Mouse (Mus musculus) forebrain, postnatal 0 days (tissue): ENCODE data around the gene Adam19. TPM values are rescaled to one million over a fixed set of nuclear protein-coding genes. Genes with fewer than 3 reads are reported as not detected.

Experiments used
- ATAC-seq: fragments of 200-750 bp; cut with Nextera tagmentation; 2 replicates; pipeline ENCODE4 v1.8.0; 2017; ENCODE audit warnings: mild to moderate bottlenecking, moderate library complexity
- DNase-seq: peaks from one replicate; pipeline ENCODE4 v3.0.0-alpha.2; 2015
- H3K27ac ChIP-seq: fragments of 300-500 bp; sonication (generic); 2 replicates; pipeline ENCODE4 v1.5.1; 2014; ENCODE audit warnings: low read depth, mild to moderate bottlenecking, antibody characterized with exemption, low read length, moderate library complexity, mixed read lengths
- H3K27me3 ChIP-seq: fragments of 300-500 bp; sonication (generic); 2 replicates; pipeline ENCODE4 v1.6.1; 2014; ENCODE audit warnings: mild to moderate bottlenecking, low read length, mixed read lengths; ENCODE audit not compliant: insufficient read depth
- H3K36me3 ChIP-seq: fragments of 300-500 bp; sonication (generic); 2 replicates; pipeline ENCODE4 v1.6.1; 2014; ENCODE audit warnings: mild to moderate bottlenecking, moderate library complexity; ENCODE audit not compliant: insufficient read depth
- H3K4me1 ChIP-seq: fragments of 300-500 bp; sonication (generic); 2 replicates; pipeline ENCODE4 v1.6.1; 2014; ENCODE audit warnings: antibody characterized with exemption; ENCODE audit not compliant: insufficient read depth
- H3K4me2 ChIP-seq: fragments of 300-500 bp; sonication (generic); 2 replicates; pipeline ENCODE4 v1.6.1; 2014; ENCODE audit warnings: low read depth, mild to moderate bottlenecking, moderate library complexity
- H3K4me3 ChIP-seq: fragments of 300-500 bp; sonication (generic); 2 replicates; pipeline ENCODE4 v1.5.1; 2014; ENCODE audit warnings: low read depth, low read length, mixed read lengths
- H3K9ac ChIP-seq: fragments of 300-500 bp; sonication (generic); 2 replicates; pipeline ENCODE4 v1.6.1; 2014; ENCODE audit warnings: mild to moderate bottlenecking
- H3K9me3 ChIP-seq: fragments of 300-500 bp; sonication (generic); 2 replicates; pipeline ENCODE4 v1.6.1; 2016; ENCODE audit warnings: low read length
- CTCF ChIP-seq: sonication (generic); IDR thresholded peaks from 2 replicates; pipeline ENCODE4 v1.5.1; 2016; ENCODE audit warnings: antibody characterized with exemption, control low read depth, low read depth
- WGBS: fragments of 180-500 bp; shearing (Covaris S2); extraction: QIAGEN DNeasy Blood & Tissue Kit; methylation state at CpG from one replicate; pipeline ENCODE4 v1.1.7; 2014; 5-methylcytosine and 5-hydroxymethylcytosine counted together
- polyA plus RNA-seq: library from polyadenylated mRNA; unstranded; fragments of >200 nt; fragmentation: Nextera tagmentation; extraction: Ambion mirVana; gene quantifications from 2 replicates; pipeline ENCODE4 v1.2.1, GENCODE M21; 2015
- total RNA-seq: library from RNA; depleted of rRNA; stranded (reverse); fragments of >200 nt; gene quantifications from 2 replicates; pipeline ENCODE4 v1.2.3, GENCODE M21; 2014

The Adam19 gene
- total and polyA plus RNA-seq, 2 experiments from 2014 or later, result 5.0 to 19.8 TPM

- no peak for DNase-seq
- H3K9ac ChIP-seq, result no peak overlapping the region
- H3K36me3 ChIP-seq, result peaks cover 27% of the 10 kb centered on the region
- TF ChIP-seq CTCF, result no peak
- 61% methylated on average over 4 of the region's 4 CpGs for WGBS
- no peak overlapping the region for H3K27ac ChIP-seq
- H3K4me2 ChIP-seq, result no peak overlapping the region
- ATAC-seq, result no peak
- no peaks in the 10 kb centered on the region for H3K27me3 ChIP-seq
- no peak overlapping the region for H3K4me3 ChIP-seq
- no peaks in the 10 kb centered on the region for H3K4me1 ChIP-seq
- H3K9me3 ChIP-seq, result no peaks in the 10 kb centered on the region
Observed at GRCm38 (mm10) chr11:46115011-46115410, 59.2 kb downstream of the Adam19 start.

GRCm38 (mm10) chr11:46115411-46116173 is 59.8 kb downstream of the Adam19 start:
- H3K4me2 ChIP-seq, result no peak overlapping the region
- ATAC-seq (no peak), DNase-seq (no peak)
- no peak overlapping the region for H3K9ac ChIP-seq
- no peak for TF ChIP-seq CTCF
- H3K36me3 ChIP-seq, result peaks cover 32% of the 10 kb centered on the region
- no peaks in the 10 kb centered on the region for H3K9me3 ChIP-seq
- H3K4me1 ChIP-seq, result no peaks in the 10 kb centered on the region
- no peak overlapping the region for H3K4me3 ChIP-seq
- H3K27me3 ChIP-seq, result no peaks in the 10 kb centered on the region
- H3K27ac ChIP-seq, result no peak overlapping the region
- WGBS, result 77% methylated on average over 9 of the region's 9 CpGs

- H3K27me3 ChIP-seq, result no peaks in the 10 kb centered on the region
- DNase-seq (no peak), ATAC-seq (no peak)
- no peaks in the 10 kb centered on the region for H3K9me3 ChIP-seq
- no peaks in the 10 kb centered on the region for H3K4me1 ChIP-seq
- no peak overlapping the region for H3K27ac ChIP-seq
- H3K4me2 ChIP-seq, result no peak overlapping the region
- WGBS, result 90% methylated on average over 2 of the region's 2 CpGs
- H3K9ac ChIP-seq, result no peak overlapping the region
- no peak for TF ChIP-seq CTCF
- H3K36me3 ChIP-seq, result peaks cover 32% of the 10 kb centered on the region
- H3K4me3 ChIP-seq, result no peak overlapping the region
Observed at GRCm38 (mm10) chr11:46116510-46116909, 60.7 kb downstream of the Adam19 start.

GRCm38 (mm10) chr11:46119624-46120023 is 63.8 kb downstream of the Adam19 start:
- Histone ChIP-seq H3K27me3 (no peaks in the 10 kb centered on the region), H3K9ac (no peak overlapping the region), H3K9me3 (no peaks in the 10 kb centered on the region), H3K27ac (no peak overlapping the region), H3K4me3 (no peak overlapping the region), H3K36me3 (peaks cover 43% of the 10 kb centered on the region), H3K4me2 (no peak overlapping the region), H3K4me1 (no peaks in the 10 kb centered on the region)
- no peak for TF ChIP-seq CTCF
- ATAC-seq (no peak), DNase-seq (no peak)
- WGBS, result 27% methylated on average over 4 of the region's 4 CpGs

- no peaks in the 10 kb centered on the region for H3K27me3 ChIP-seq
- ATAC-seq (no peak), DNase-seq (no peak)
- no peaks in the 10 kb centered on the region for H3K4me1 ChIP-seq
- no peaks in the 10 kb centered on the region for H3K9me3 ChIP-seq
- H3K9ac ChIP-seq, result no peak overlapping the region
- no peak overlapping the region for H3K4me3 ChIP-seq
- H3K27ac ChIP-seq, result no peak overlapping the region
- no peak overlapping the region for H3K4me2 ChIP-seq
- peaks cover 43% of the 10 kb centered on the region for H3K36me3 ChIP-seq
- 92% methylated on average over 10 of the region's 10 CpGs for WGBS
- no peak for TF ChIP-seq CTCF
Observed at GRCm38 (mm10) chr11:46120084-46120483, 64.3 kb downstream of the Adam19 start.

GRCm38 (mm10) chr11:46121666-46122065 is 65.9 kb downstream of the Adam19 start:
- Histone ChIP-seq H3K9me3 (no peaks in the 10 kb centered on the region), H3K4me2 (no peak overlapping the region), H3K9ac (no peak overlapping the region), H3K27me3 (no peaks in the 10 kb centered on the region), H3K4me3 (no peak overlapping the region), H3K4me1 (no peaks in the 10 kb centered on the region), H3K27ac (no peak overlapping the region), H3K36me3 (peaks cover 45% of the 10 kb centered on the region)
- no peak for TF ChIP-seq CTCF
- DNase-seq (no peak), ATAC-seq (no peak)
- WGBS, result 88% methylated on average over 4 of the region's 4 CpGs

- no peak for ATAC-seq
- TF ChIP-seq CTCF, result no peak
Observed at GRCm38 (mm10) chr11:46122875-46123274, 67.1 kb downstream of the Adam19 start.

More at GRCm38 (mm10) chr11:46122875-46123274, 67.1 kb downstream of the Adam19 start:
- WGBS, result 88% methylated on average over 4 of the region's 4 CpGs
- H3K4me2 ChIP-seq, result no peak overlapping the region
- H3K4me3 ChIP-seq, result no peak overlapping the region
- H3K36me3 ChIP-seq, result peaks cover 55% of the 10 kb centered on the region
- DNase-seq, result no peak
- no peaks in the 10 kb centered on the region for H3K9me3 ChIP-seq
- H3K27me3 ChIP-seq, result no peaks in the 10 kb centered on the region
- no peak overlapping the region for H3K27ac ChIP-seq
- no peaks in the 10 kb centered on the region for H3K4me1 ChIP-seq
- no peak overlapping the region for H3K9ac ChIP-seq
